Mouse (Mus musculus): ENCODE measurements around the gene Tcl1b5. TPM values are rescaled to one million over a fixed set of nuclear protein-coding genes. Genes with fewer than 3 reads are reported as not detected.
"Not testable (repeated sequence)": the region's sequence is repeated elsewhere in the genome, so short reads cannot be mapped to it uniquely, and the experiment has no call there.

The Tcl1b5 gene
- polyA plus RNA-seq, 1 experiment from 2014 or later: not detected

GRCm38 (mm10) chr12:105166734-105167133 lies 9.4 kb upstream of the Tcl1b5 start:
- H3K27ac ChIP-seq (replicated peaks): no peak overlapping the region
- ATAC-seq (replicated peaks): no peak
- no peak overlapping the region for H3K9ac ChIP-seq (replicated peaks)
- H3K4me2 ChIP-seq (replicated peaks): no peak overlapping the region
- no peak overlapping the region for H3K4me3 ChIP-seq
- H3K27me3 ChIP-seq: no peaks in the 10 kb centered on the region
- 79% methylated on average over 3 of the region's 3 CpGs for WGBS
- H3K4me1 ChIP-seq: no peaks in the 10 kb centered on the region
- H3K9me3 ChIP-seq: no peaks in the 10 kb centered on the region
- no peaks in the 10 kb centered on the region for H3K36me3 ChIP-seq

DNA sequence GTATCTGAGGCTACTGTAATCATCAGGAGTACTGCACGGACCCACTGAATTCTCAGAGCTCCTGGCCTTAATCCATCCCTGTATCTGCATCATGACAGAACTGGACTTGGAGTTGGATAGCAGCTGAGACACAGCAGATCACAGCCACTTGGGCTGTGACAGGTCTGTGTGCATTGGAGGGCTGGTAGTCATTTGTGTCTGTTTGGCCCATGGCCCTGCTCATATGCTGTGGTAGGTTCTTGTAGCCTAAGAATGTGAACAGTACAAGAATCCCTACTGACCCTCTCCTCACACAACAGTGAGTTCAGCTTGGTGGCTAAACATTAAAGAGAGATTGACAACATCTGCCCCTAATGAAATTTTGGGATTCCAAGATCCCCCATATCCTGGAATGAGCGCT lies 2.8 kb upstream of the Tcl1b5 start:
- no peak for ATAC-seq (replicated peaks)
- no peaks in the 10 kb centered on the region for H3K9me3 ChIP-seq
- 85% methylated on average over 2 of the region's 2 CpGs for WGBS
- no peaks in the 10 kb centered on the region for H3K27me3 ChIP-seq
- H3K4me2 ChIP-seq (replicated peaks): no peak overlapping the region
- H3K4me3 ChIP-seq: no peak overlapping the region
- no peak overlapping the region for H3K27ac ChIP-seq (replicated peaks)
- no peaks in the 10 kb centered on the region for H3K36me3 ChIP-seq
- H3K9ac ChIP-seq (replicated peaks): no peak overlapping the region
- no peaks in the 10 kb centered on the region for H3K4me1 ChIP-seq

DNA sequence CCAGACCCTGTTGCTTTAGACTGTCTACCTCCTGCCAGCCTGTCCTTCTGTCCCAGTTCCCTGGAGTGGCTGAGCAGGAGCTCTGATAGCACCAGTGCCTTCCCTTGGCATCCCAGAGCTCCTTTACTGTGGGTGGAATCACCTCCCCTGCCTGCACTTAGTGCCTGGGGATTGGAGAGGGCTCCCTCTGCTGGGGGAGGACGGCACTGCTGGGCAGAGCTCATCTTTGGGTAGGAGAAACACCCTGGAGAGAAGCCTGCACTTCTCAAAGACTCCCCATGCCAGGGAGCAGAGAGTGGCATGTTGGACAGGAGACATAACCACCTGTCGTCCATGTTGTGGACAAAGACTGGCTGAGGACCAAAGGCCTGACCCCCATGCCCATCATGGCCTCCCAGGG lies 1.8 kb upstream of the Tcl1b5 start:
- not testable (repeated sequence) for H3K36me3 ChIP-seq; H3K4me1 ChIP-seq; H3K27ac ChIP-seq (replicated peaks); H3K4me3 ChIP-seq; H3K9me3 ChIP-seq; H3K4me2 ChIP-seq (replicated peaks); H3K27me3 ChIP-seq; H3K9ac ChIP-seq (replicated peaks); ATAC-seq (replicated peaks)
- WGBS: 25% methylated on average over 2 of the region's 2 CpGs

- not testable (repeated sequence) for H3K9me3 ChIP-seq; H3K27me3 ChIP-seq; H3K9ac ChIP-seq (replicated peaks); H3K27ac ChIP-seq (replicated peaks); H3K4me1 ChIP-seq; H3K36me3 ChIP-seq; H3K4me3 ChIP-seq; H3K4me2 ChIP-seq (replicated peaks); ATAC-seq (replicated peaks)
- WGBS: 80% methylated on average over 4 of the region's 4 CpGs
Observed at GRCm38 (mm10) chr12:105181040-105181644, 5.0 kb downstream of the Tcl1b5 start.

DNA sequence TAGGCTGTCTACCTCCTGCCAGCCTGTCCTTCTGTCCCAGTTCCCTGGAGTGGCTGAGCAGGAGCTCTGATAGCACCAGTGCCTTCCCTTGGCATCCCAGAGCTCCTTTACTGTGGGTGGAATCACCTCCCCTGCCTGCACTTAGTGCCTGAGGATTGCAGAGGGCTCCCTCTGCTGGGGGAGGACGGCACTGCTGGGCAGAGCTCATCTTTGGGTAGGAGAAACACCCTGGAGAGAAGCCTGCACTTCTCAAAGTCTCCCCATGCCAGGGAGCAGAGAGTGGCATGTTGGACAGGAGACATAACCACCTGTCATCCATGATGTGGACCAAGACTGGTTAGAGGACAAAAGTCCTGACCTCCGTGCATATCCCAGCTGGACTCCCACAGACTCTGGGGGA lies 12.8 kb downstream of the Tcl1b5 start:
- H3K27me3 ChIP-seq; ATAC-seq (replicated peaks): not testable (repeated sequence)

DNA sequence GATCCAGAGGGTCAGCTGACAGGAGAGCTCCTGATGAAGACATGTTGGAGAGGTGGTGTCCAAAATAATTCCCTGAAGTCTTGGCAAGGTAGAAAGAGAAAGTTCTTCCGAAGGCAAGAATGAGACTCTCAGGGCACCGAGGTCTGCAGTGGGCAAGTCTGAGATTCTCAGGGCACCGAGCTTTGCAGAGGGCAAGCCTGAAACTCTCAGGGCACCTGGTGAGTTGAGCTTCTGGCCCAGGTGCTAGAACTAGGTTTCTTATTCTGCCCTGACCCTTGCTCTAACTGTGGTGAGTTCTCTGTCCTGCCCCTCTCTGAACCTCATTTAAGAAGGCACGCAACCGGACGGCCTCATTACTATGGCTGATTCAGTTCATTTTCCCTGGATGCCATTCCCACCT lies 14.6 kb downstream of the Tcl1b5 start, which contains the start of gene Tcl1b3:
TSS of gene Tcl1b3 (plus strand) at position 301 of the 400 bp plus-strand sequence.
- not testable (repeated sequence) for H3K36me3 ChIP-seq; H3K9ac ChIP-seq (replicated peaks); H3K27ac ChIP-seq (replicated peaks); H3K4me1 ChIP-seq; H3K9me3 ChIP-seq; H3K4me3 ChIP-seq; H3K4me2 ChIP-seq (replicated peaks); ATAC-seq (replicated peaks); H3K27me3 ChIP-seq
- 95% methylated on average over 6 of the region's 6 CpGs for WGBS

More for the DNA sequence above, 12.8 kb downstream of the Tcl1b5 start:
- H3K27ac ChIP-seq (replicated peaks); H3K4me1 ChIP-seq; H3K36me3 ChIP-seq; H3K4me3 ChIP-seq; H3K4me2 ChIP-seq (replicated peaks); H3K9me3 ChIP-seq; H3K9ac ChIP-seq (replicated peaks): not testable (repeated sequence)
- WGBS: 62% methylated on average over 2 of the region's 2 CpGs

DNA sequence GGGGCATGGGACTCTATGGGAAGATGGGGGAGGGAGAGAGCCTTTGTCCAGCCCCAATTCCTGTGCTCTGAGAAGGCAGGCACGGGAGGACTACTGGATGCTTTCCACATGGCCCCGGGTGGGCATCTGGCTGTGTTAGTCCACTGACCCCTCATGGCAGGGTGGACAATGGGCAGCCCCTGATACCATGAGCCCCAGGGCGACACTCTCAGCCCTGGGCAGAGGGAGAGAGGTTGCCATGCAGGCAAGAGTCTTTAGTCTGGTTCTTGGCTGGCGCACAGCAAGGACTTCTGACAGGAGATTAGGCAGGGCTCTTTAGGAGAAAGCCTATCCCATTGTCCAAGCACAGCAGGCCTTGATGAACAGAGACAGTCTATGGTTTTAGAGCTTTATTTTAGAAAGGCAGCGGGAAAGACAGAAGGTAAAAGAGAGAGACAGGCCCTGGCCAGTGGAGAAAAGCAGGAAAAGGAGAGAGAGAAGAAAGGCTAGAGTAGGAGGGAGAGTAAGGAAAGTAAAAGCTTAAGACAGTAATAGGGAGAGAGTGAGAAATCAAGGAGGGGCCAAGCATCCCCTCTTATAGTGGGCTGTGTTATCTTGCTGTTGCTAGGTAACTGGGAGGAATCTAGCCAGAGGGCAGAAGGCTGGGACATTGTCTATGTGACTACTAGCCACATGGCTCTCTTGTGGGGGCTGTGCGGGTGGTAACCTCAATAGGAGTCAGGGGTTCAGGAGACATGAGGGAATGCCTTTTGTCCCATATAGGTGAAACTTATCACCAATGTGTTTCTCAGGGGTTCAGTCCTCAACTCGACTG lies 23.7 kb downstream of the Tcl1b5 start:
- H3K27me3 ChIP-seq; ATAC-seq (replicated peaks); H3K4me3 ChIP-seq; H3K36me3 ChIP-seq; H3K4me1 ChIP-seq; H3K9ac ChIP-seq (replicated peaks); H3K4me2 ChIP-seq (replicated peaks); H3K9me3 ChIP-seq; H3K27ac ChIP-seq (replicated peaks): not testable (repeated sequence)
- 15% methylated on average over 7 of the region's 7 CpGs for WGBS

- H3K9me3 ChIP-seq; H3K36me3 ChIP-seq; H3K27me3 ChIP-seq; H3K4me3 ChIP-seq; ATAC-seq (replicated peaks); H3K9ac ChIP-seq (replicated peaks); H3K4me2 ChIP-seq (replicated peaks); H3K4me1 ChIP-seq; H3K27ac ChIP-seq (replicated peaks): not testable (repeated sequence)
- 96% methylated on average over 1 of the region's 1 CpGs for WGBS
Observed at GRCm38 (mm10) chr12:105201657-105202056, 25.5 kb downstream of the Tcl1b5 start, which contains the start of gene Tcl1b4. Gene Tcl1b4, plus strand, starts transcription at chr12:105201957.

GRCm38 (mm10) chr12:105207071-105207470 lies 30.9 kb downstream of the Tcl1b5 start:
- Histone ChIP-seq H3K27ac (replicated peaks) (no peak overlapping the region), H3K9me3 (no peaks in the 10 kb centered on the region), H3K4me3 (no peak overlapping the region), H3K4me2 (replicated peaks) (no peak overlapping the region), H3K4me1 (no peaks in the 10 kb centered on the region), H3K36me3 (no peaks in the 10 kb centered on the region), H3K9ac (replicated peaks) (no peak overlapping the region), H3K27me3 (no peaks in the 10 kb centered on the region)
- 100% methylated on average over 1 of the region's 1 CpGs for WGBS
- no peak for ATAC-seq (replicated peaks)

GRCm38 (mm10) chr12:105208441-105208840 lies 32.3 kb downstream of the Tcl1b5 start:
- Histone ChIP-seq H3K9ac (replicated peaks) (no peak overlapping the region), H3K27me3 (no peaks in the 10 kb centered on the region), H3K9me3 (no peaks in the 10 kb centered on the region), H3K4me2 (replicated peaks) (no peak overlapping the region), H3K27ac (replicated peaks) (no peak overlapping the region), H3K4me3 (no peak overlapping the region), H3K4me1 (no peaks in the 10 kb centered on the region), H3K36me3 (no peaks in the 10 kb centered on the region)
- ATAC-seq (replicated peaks): no peak
- WGBS: 93% methylated on average over 1 of the region's 1 CpGs

GRCm38 (mm10) chr12:105209231-105209630 lies 33.1 kb downstream of the Tcl1b5 start:
- Histone ChIP-seq H3K9ac (replicated peaks) (no peak overlapping the region), H3K9me3 (no peaks in the 10 kb centered on the region), H3K27ac (replicated peaks) (no peak overlapping the region), H3K4me2 (replicated peaks) (no peak overlapping the region), H3K36me3 (no peaks in the 10 kb centered on the region), H3K27me3 (no peaks in the 10 kb centered on the region), H3K4me3 (no peak overlapping the region), H3K4me1 (no peaks in the 10 kb centered on the region)
- 96% methylated on average over 7 of the region's 7 CpGs for WGBS
- no peak for ATAC-seq (replicated peaks)

DNA sequence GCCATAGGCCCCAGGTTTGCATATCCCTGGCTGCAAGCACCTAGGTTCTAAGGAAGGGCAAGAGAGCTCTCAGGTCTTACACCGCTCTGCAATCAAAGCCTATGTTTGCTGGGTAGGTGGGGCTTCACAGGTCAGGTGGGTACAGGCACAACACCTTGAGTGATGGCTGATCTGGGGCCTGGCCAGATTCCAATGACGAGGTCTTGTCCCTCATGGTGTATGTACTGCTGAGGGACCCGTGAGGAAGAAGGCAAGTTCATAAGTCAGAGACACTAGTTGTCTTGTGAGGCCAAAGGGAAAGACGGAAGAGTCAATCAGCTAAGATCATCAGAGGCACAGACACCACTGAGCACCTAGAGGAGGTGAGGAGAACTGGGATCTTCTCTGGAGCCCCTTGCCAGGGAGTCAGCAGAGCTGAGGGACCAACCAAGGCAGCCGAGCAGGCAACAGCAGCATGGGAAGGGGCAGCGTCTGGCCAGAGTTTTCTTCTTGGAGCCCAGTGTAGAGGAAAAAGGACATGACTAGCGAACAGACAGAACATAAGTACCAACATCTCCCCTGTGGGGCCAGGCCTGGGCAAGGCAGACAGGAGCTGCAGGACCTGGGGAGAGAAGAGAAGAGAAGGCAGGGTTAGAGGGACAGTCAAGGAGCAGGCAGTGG lies 41.1 kb downstream of the Tcl1b5 start:
- no peaks in the 10 kb centered on the region for H3K36me3 ChIP-seq
- H3K27ac ChIP-seq (replicated peaks): no peak overlapping the region
- H3K27me3 ChIP-seq: no peaks in the 10 kb centered on the region
- no peak overlapping the region for H3K4me3 ChIP-seq
- H3K4me2 ChIP-seq (replicated peaks): no peak overlapping the region
- H3K4me1 ChIP-seq: no peaks in the 10 kb centered on the region
- 91% methylated on average over 7 of the region's 7 CpGs for WGBS
- H3K9ac ChIP-seq (replicated peaks): no peak overlapping the region
- no peaks in the 10 kb centered on the region for H3K9me3 ChIP-seq
- no peak for ATAC-seq (replicated peaks)

Data from forebrain, embryonic 15.5 days (tissue).